Mouse (Mus musculus) spleen, adult 2 months (tissue): ENCODE measurements at regions not wholly inside any gene's neighbourhood (a gene's known extent, or its start where the extent isn't known, plus 50 kb on each side); places are given as distances from the start of the nearest gene placed in this dataset.
A peak's percentile ranks its signal among the peaks of the same experiment; 100 is the strongest.

Source experiments
- DNase-seq, 2 experiments: peaks; one replicate each; pipeline versions ENCODE4 v3.0.0 to v3.0.0-alpha.2; 2012 to 2021; ENCODE audit warnings: low spot score in 2 of 2, low read depth in 1 of 2
- H3K27ac ChIP-seq: fragments of 200-500 bp; 2 replicates; pipeline ENCODE4 v1.5.1; 2012; ENCODE audit warnings: low read length, inconsistent platforms; ENCODE audit not compliant: insufficient read depth
- H3K27me3 ChIP-seq: fragments of 200-500 bp; 2 replicates; pipeline ENCODE4 v1.6.1; 2012; ENCODE audit warnings: mild to moderate bottlenecking, moderate library complexity, low read length, inconsistent platforms; ENCODE audit not compliant: control insufficient read depth, insufficient read depth
- H3K36me3 ChIP-seq: fragments of 200-500 bp; 2 replicates; pipeline ENCODE4 v1.6.1; 2012; ENCODE audit warnings: mild to moderate bottlenecking, low read length, inconsistent platforms; ENCODE audit not compliant: control insufficient read depth, insufficient read depth
- H3K4me1 ChIP-seq: fragments of 200-500 bp; 2 replicates; pipeline ENCODE4 v1.6.1; 2011; ENCODE audit warnings: inconsistent platforms; ENCODE audit not compliant: control insufficient read depth, insufficient read depth, insufficient read length
- H3K4me3 ChIP-seq: fragments of 200-500 bp; 2 replicates; pipeline ENCODE4 v1.5.1; 2011; ENCODE audit warnings: mild to moderate bottlenecking, inconsistent platforms; ENCODE audit not compliant: insufficient read depth, insufficient read length; ENCODE audit errors: extremely low read depth
- CTCF ChIP-seq: fragments of 200-500 bp; IDR thresholded peaks from 2 replicates; pipeline ENCODE4 v1.5.1; 2011; ENCODE audit warnings: mild to moderate bottlenecking, inconsistent platforms; ENCODE audit not compliant: insufficient read depth, insufficient read length, insufficient replicate concordance; ENCODE audit errors: extremely low read depth
- POLR2A ChIP-seq: fragments of 200-500 bp; IDR thresholded peaks from 2 replicates; pipeline ENCODE4 v1.6.1; 2011; ENCODE audit warnings: low read depth, low read length, inconsistent platforms
- WGBS: fragments of 180-500 bp; shearing (Covaris S2); methylation state at CpG from one replicate; pipeline ENCODE4 v1.1.7; 2018; 5-methylcytosine and 5-hydroxymethylcytosine counted together

DNA sequence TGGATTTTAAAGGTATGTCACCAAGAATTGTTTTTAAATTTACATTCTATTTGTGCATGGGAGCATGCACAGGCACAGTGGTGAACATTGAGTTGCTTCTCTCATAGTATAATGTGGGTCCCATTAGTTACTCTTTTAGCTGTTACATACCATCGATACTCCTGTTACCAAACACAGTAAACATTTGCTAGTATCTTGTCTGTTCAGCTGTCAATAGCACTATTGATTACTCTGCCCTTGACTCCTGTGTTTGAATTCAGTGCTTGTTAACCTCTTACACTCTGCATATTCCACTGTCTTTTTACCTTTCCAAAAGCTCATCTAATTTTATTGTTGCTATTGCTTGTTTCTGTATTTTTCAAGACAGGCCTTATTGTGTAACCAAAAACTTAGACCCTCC is 133.2 kb upstream of the Marcks start:
- Histone ChIP-seq H3K27ac (no peak overlapping the region), H3K4me3 (no peak overlapping the region), H3K27me3 (no peaks in the 10 kb centered on the region), H3K36me3 (no peaks in the 10 kb centered on the region), H3K4me1 (no peaks in the 10 kb centered on the region; the same call in 1 of the 2 replicates)
- DNase-seq = no peak
- TF ChIP-seq CTCF (no peak), POLR2A (no peak)
- WGBS = 91% methylated on average over 1 of the region's 1 CpGs

DNA sequence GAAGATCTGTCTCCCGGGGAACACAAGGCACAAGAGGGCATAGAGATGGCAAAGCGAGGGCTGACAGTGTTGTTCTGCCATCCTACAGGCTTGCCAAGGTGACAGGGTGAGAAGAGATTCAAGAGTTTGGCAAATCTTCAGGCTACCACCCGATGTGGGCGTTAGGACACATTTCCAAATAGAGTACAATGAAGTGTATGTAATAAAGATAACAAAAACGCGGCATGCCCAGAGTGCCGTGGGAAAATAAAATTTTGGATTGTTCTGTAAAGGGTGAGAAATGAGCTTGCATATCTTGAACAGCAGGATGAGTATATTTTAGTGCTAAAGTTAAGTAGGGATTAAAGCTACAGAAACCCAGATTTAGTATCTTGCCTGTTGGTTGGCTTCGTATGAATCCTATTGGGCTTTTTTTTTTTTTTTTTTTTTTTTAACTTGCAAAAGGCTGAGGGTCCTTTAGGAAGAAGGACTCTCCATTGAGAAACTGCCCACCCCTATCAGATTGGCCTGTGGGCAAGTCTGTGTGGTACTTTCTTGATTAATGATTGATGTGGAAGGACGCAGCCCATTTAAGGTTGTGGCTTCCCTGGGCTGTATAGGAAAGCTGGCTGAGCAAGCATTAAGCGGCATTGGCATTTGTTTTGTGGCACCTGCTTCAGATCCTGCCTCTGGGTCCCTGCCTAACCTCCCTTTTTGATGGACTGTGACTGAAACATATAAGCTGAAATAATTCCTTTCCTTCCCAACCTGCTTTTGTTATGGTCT is 131.7 kb upstream of the Marcks start:
- 94% methylated on average over 10 of the region's 10 CpGs for WGBS
- no peak for TF ChIP-seq CTCF
- no peak for TF ChIP-seq POLR2A
- no peaks in the 10 kb centered on the region for H3K36me3 ChIP-seq

DNA sequence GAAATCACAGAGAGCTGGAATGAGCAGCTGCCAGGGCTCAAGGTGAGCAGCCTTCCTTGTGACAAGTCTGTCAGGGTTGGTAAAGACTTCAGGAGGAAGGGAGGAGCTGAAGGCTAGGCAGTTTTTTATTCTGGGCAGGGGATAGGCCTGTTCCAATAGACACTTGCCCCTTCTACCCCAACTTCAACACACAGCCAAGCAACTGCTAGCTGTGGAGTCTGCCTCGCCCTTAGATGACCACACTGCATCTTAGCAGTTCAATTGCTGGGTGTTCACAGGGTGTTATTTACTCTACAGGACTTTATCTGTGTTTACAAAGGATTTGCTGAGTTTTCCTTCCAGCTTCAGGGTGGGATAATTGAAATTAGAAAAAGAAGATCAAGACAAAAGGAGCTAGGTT is 128.2 kb upstream of the Marcks start:
- DNase-seq = no peak
- H3K27ac ChIP-seq = no peak overlapping the region

More for the DNA sequence above, 131.7 kb upstream of the Marcks start:
- no peak overlapping the region for H3K27ac ChIP-seq
- DNase-seq = no peak
- no peaks in the 10 kb centered on the region for H3K27me3 ChIP-seq
- H3K4me1 ChIP-seq = no peaks in the 10 kb centered on the region; the same call in 1 of the 2 replicates
- H3K4me3 ChIP-seq = no peak overlapping the region

DNA sequence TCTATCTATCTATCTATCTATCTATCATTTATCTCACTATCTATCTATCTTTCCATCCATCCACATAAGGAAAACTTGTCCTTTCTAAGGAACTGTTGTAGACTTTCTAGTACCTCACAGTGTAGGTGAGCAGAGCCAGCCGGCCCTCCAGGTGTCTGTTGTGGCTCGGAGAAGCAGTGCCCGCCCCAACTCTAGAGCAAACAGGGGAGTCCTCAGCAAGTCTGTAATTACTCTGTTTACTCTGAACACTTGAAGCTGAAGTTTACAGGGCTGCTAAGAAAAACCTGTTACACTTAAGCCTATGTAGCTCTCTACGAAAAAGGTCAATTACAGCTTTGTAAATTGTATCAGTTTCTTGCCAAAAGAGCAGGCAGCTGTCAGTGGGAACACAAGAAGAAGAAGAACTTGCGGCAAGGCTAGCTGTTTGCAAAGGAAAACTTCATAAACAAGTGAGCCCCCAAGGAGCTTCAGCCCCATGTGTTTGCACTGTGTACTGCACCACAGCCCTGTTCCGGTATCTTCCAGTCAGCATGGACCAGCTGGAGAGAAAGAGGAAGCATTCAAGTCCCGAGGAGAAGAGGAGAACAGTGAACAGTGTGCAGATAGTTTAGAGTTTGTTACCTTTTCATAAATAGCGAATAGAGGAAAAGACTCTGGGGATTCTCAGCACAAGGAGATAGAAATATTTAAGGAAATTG is 122.2 kb upstream of the Marcks start:
- TF ChIP-seq POLR2A (no peak), CTCF (0 out of 2 replicates have a peak, but pooled peaks have one; percentile 6)
- no peaks in the 10 kb centered on the region for H3K27me3 ChIP-seq
- H3K36me3 ChIP-seq = no peaks in the 10 kb centered on the region
- H3K4me3 ChIP-seq = no peak overlapping the region
- peak in 1 of 2 experiments; percentile 9 for DNase-seq
- H3K4me1 ChIP-seq = peaks cover 5% of the 10 kb centered on the region; the same call in 1 of the 2 replicates
- WGBS = 52% methylated on average over 8 of the region's 8 CpGs
- peak overlapping the region; percentile 9; the same call in 1 of the 2 replicates for H3K27ac ChIP-seq

More for the DNA sequence above, 128.2 kb upstream of the Marcks start:
- Histone ChIP-seq H3K36me3 (no peaks in the 10 kb centered on the region), H3K27me3 (no peaks in the 10 kb centered on the region), H3K4me3 (no peak overlapping the region), H3K4me1 (no peaks in the 10 kb centered on the region)
- TF ChIP-seq CTCF (no peak), POLR2A (no peak)
- 92% methylated on average over 1 of the region's 1 CpGs for WGBS

DNA sequence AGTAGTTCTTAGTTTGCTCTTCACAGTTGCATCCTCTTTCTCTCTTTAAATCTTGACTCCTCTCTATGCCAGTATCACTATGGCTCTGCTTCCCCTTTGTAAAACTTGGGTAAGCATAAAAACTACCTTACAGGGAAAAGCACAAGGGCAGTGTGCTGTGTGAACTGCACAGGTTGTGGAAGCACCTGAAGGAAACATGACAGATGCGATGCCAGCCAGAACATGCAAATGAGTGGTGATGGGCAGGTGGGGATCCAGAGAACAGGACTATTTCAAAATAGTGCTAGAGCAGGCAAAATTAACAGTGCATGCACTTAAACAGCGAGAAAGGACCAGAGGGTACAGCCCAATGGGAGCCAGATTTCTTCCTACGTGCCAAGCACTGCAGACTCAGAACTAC is 120.5 kb upstream of the Marcks start:
- H3K36me3 ChIP-seq = no peaks in the 10 kb centered on the region
- H3K27me3 ChIP-seq = no peaks in the 10 kb centered on the region
- TF ChIP-seq CTCF = no peak
- no peak for TF ChIP-seq POLR2A
- peaks cover 5% of the 10 kb centered on the region; the same call in 1 of the 2 replicates for H3K4me1 ChIP-seq
- 70% methylated on average over 3 of the region's 3 CpGs for WGBS
- no peak overlapping the region for H3K27ac ChIP-seq
- DNase-seq = no peak
- H3K4me3 ChIP-seq = no peak overlapping the region

DNA sequence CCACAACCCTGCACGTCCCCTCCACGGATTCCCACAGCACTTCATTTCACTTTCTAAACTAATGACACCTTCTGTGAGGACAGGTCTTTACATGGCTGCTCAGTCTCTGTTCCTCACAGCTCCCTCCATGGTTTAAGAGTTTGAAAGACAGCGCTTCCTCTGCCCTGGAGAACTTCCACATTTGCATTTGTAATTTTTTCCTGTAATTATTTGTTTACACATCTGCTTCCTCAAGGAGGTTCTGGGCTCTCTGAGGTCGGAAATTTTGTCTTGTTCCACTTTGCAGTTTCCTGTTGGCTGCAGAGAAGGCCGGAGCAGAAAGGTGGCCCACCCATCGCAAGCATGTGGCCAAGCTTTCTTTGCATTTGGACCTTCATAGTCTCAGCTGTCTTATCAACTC is 118.8 kb upstream of the Marcks start:
- 52% methylated on average over 6 of the region's 6 CpGs for WGBS
- DNase-seq = no peak
- H3K4me1 ChIP-seq = peaks cover 5% of the 10 kb centered on the region; the same call in 1 of the 2 replicates
- no peak overlapping the region for H3K4me3 ChIP-seq
- H3K27me3 ChIP-seq = no peaks in the 10 kb centered on the region
- H3K27ac ChIP-seq = no peak overlapping the region
- TF ChIP-seq POLR2A = no peak
- no peak for TF ChIP-seq CTCF
- no peaks in the 10 kb centered on the region for H3K36me3 ChIP-seq
